Mouse (Mus musculus) hindbrain, embryonic 15.5 days (tissue): ENCODE data around the gene Ddx49. TPM values are rescaled to one million over a fixed set of nuclear protein-coding genes. Genes with fewer than 3 reads are reported as not detected.

Experiments used
- ATAC-seq: fragments of 200-750 bp; cut with Nextera tagmentation; 2 replicates; pipeline ENCODE4 v1.8.0; 2017; ENCODE audit warnings: low read depth, moderate number of reproducible peaks, moderate TSS enrichment; ENCODE audit not compliant: low FRiP score
- H3K27ac ChIP-seq: fragments of 300-500 bp; sonication (generic); replicated peaks from 2 replicates; pipeline ENCODE4 v1.5.1; 2015; ENCODE audit warnings: mild to moderate bottlenecking, inconsistent platforms
- H3K27me3 ChIP-seq: fragments of 300-500 bp; sonication (generic); 2 replicates; pipeline ENCODE4 v1.6.1; 2015; ENCODE audit warnings: control low read depth, inconsistent platforms
- H3K36me3 ChIP-seq: fragments of 300-500 bp; sonication (generic); 2 replicates; pipeline ENCODE4 v1.6.1; 2015; ENCODE audit warnings: control low read depth, inconsistent platforms
- H3K4me1 ChIP-seq: fragments of 300-500 bp; sonication (generic); replicated peaks from 2 replicates; pipeline ENCODE4 v1.6.1; 2015; ENCODE audit warnings: control low read depth, inconsistent platforms
- H3K4me2 ChIP-seq: fragments of 300-500 bp; sonication (generic); 2 replicates; pipeline ENCODE4 v1.6.1; 2015; ENCODE audit warnings: moderate library complexity, mild to moderate bottlenecking, inconsistent platforms
- H3K4me3 ChIP-seq: fragments of 300-500 bp; sonication (generic); 2 replicates; pipeline ENCODE4 v1.5.1; 2015; ENCODE audit warnings: mild to moderate bottlenecking, inconsistent platforms
- H3K9ac ChIP-seq: fragments of 300-500 bp; sonication (generic); 2 replicates; pipeline ENCODE4 v1.6.1; 2015; ENCODE audit warnings: inconsistent platforms
- H3K9me3 ChIP-seq: fragments of 300-500 bp; sonication (generic); 2 replicates; pipeline ENCODE4 v1.6.1; 2016; ENCODE audit warnings: control low read depth, inconsistent platforms
- WGBS: fragments of 180-500 bp; shearing (Covaris S2); methylation state at CpG from one replicate; pipeline ENCODE4 v1.1.7; 2015; 5-methylcytosine and 5-hydroxymethylcytosine counted together
- polyA plus RNA-seq: library from polyadenylated mRNA; unstranded; fragments of >200 nt; fragmentation: Nextera tagmentation; extraction: Ambion mirVana; gene quantifications from 2 replicates; pipeline ENCODE4 v1.2.1, GENCODE M21; 2015

Gene Ddx49
- polyA plus RNA-seq, 1 experiment from 2014 or later = 46.3 TPM

GRCm38 (mm10) chr8:70332070-70332877 is 30.0 kb upstream of the Ddx49 start:
- Histone ChIP-seq H3K27ac (peak overlapping the region; percentile 51; the same call in 1 of the 2 replicates), H3K4me3 (no peak overlapping the region), H3K4me1 (peaks cover 25% of the 10 kb centered on the region), H3K4me2 (no peak overlapping the region), H3K36me3 (peaks cover 65% of the 10 kb centered on the region), H3K27me3 (no peaks in the 10 kb centered on the region), H3K9ac (0 out of 2 replicates have a peak overlapping the region, but pooled peaks have one; percentile 9), H3K9me3 (no peaks in the 10 kb centered on the region)
- 22% methylated on average over 41 of the region's 41 CpGs for WGBS
- ATAC-seq = peak; percentile 76

DNA sequence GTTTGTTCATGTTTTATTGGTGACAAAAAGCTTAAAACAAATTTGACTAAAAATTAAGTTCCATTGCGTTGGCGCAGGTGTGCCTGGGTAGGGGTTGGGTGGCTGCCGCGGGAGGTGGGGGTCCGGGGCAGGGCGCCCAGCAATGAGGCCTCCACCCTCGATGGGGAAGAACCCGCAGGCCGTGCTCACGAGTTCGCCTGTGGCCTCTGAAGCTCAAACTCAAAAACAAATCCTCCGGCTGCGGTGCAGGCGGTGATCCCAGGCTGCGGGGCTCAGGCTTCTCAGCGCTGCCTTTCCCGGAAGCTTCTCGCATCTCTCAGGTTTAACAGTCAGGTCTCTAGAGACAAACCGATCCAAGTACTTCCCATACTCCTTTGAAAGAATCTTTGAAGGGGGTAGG is 29.2 kb upstream of the Ddx49 start:
- Histone ChIP-seq H3K9ac (no peak overlapping the region), H3K4me2 (no peak overlapping the region), H3K9me3 (no peaks in the 10 kb centered on the region), H3K27me3 (no peaks in the 10 kb centered on the region), H3K27ac (no peak overlapping the region), H3K36me3 (peaks cover 59% of the 10 kb centered on the region), H3K4me3 (no peak overlapping the region), H3K4me1 (peaks cover 25% of the 10 kb centered on the region)
- WGBS = 62% methylated on average over 19 of the region's 19 CpGs
- no peak for ATAC-seq

DNA sequence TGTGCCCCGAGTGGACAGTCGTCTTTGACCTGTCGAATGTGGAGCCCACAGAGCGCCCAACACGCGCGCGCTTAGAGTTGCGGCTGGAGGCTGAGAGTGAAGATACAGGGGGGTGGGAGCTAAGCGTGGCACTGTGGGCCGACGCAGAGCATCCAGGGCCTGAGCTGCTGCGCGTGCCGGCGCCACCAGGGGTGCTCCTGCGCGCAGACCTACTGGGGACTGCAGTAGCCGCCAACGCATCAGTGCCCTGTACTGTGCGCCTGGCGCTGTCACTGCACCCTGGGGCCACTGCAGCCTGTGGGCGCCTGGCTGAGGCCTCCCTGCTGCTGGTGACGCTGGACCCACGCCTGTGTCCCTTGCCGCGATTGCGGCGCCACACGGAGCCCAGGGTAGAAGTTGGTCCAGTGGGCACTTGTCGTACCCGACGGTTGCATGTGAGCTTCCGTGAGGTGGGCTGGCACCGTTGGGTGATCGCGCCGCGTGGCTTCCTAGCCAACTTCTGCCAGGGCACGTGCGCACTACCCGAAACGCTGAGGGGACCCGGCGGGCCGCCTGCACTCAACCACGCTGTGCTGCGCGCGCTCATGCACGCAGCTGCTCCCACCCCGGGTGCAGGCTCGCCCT is 28.6 kb upstream of the Ddx49 start:
- Histone ChIP-seq H3K4me3 (no peak overlapping the region), H3K4me1 (peaks cover 25% of the 10 kb centered on the region), H3K27me3 (no peaks in the 10 kb centered on the region), H3K9me3 (no peaks in the 10 kb centered on the region), H3K27ac (peak overlapping the region; percentile 18), H3K36me3 (peaks cover 57% of the 10 kb centered on the region), H3K9ac (no peak overlapping the region), H3K4me2 (0 out of 2 replicates have a peak overlapping the region, but pooled peaks have one; percentile 5)
- peak; percentile 72 for ATAC-seq
- 23% methylated on average over 53 of the region's 53 CpGs for WGBS

GRCm38 (mm10) chr8:70329835-70330740 is 27.8 kb upstream of the Ddx49 start:
- WGBS = 8% methylated on average over 45 of the region's 45 CpGs
- Histone ChIP-seq H3K27ac (peak overlapping the region; percentile 18; the same call in 1 of the 2 replicates), H3K4me3 (no peak overlapping the region), H3K9me3 (no peaks in the 10 kb centered on the region), H3K9ac (no peak overlapping the region), H3K27me3 (no peaks in the 10 kb centered on the region), H3K4me2 (0 out of 2 replicates have a peak overlapping the region, but pooled peaks have one; percentile 5), H3K36me3 (peaks cover 54% of the 10 kb centered on the region), H3K4me1 (peaks cover 25% of the 10 kb centered on the region)
- 0 out of 2 replicates have a peak, but pooled peaks have one; percentile 1 for ATAC-seq

DNA sequence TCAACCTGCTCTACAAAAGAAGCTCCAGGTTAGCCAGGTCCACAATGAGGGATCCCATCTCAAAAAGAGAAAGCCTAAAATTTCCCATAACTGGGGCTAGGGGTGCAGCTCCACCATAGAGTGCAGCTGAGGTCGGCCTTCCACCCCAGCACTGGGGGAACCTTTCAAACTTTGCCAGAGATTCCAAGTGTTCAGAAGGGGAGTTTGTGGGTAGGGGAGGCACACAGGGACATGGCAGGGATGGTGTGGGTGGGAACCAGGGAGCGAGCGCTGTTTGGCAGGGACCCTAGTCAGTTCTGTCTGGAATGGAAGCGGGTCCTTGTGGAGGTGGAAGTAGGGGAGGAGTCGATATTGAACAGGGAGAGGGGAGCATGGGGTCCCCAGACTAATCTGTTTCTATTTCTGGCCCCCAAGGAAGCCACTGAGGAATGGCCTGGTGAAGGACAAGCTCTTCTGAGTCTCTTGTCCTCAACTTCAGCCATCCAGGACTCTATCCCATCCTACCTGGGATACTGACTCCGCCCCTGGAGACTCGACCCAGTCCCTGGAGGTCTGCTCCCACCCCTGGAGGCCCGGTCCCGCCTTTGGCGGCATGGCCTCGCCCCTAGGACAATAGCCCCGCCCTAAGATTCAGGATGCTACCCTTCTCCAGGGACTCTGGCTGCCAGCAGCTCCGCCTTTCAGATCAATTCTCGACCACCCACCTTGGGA is 27.0 kb upstream of the Ddx49 start, which contains the start of gene Gdf1:
TSS of gene Gdf1 (plus strand) at position 694 of the 711 bp plus-strand sequence.
- Histone ChIP-seq H3K9me3 (no peaks in the 10 kb centered on the region), H3K27me3 (no peaks in the 10 kb centered on the region), H3K9ac (no peak within 1 kb of the TSS), H3K4me3 (no peak within 1 kb of the TSS), H3K4me1 (peaks cover 25% of the 10 kb centered on the region), H3K27ac (peak within 1 kb of the TSS; percentile 18), H3K4me2 (0 out of 2 replicates have a peak within 1 kb of the TSS, but pooled peaks have one; percentile 5), H3K36me3 (peaks cover 53% of the 10 kb centered on the region)
- ATAC-seq = no peak
- WGBS = 28% methylated on average over 14 of the region's 14 CpGs

- 93% methylated on average over 6 of the region's 6 CpGs for WGBS
These were observed 25.2 kb upstream of the Ddx49 start for GRCm38 (mm10) chr8:70327512-70327911.

DNA sequence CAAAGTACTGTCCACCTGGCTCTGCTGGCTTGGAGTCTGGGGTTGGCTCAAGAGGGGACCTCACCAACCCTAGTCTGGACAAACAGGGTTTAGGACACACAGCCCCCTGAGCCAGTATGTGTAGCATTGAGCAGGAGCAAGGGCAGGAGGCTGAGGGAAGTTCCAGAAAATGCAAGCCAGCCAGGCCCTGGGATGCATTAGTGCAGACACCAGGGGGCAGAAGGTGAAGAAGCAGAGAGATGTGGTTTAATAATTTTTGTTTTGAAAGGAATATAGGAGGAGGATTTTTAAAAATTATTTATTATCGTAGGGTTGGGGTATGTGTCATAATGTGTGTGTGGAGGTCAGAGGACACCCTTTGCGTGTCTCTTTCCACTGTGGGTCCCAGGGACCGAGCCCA is 21.4 kb upstream of the Ddx49 start:
- H3K4me3 ChIP-seq = no peak overlapping the region
- no peak overlapping the region for H3K27ac ChIP-seq
- no peak for ATAC-seq
- WGBS = 97% methylated on average over 3 of the region's 3 CpGs
- H3K9me3 ChIP-seq = no peaks in the 10 kb centered on the region
- no peaks in the 10 kb centered on the region for H3K4me1 ChIP-seq
- no peaks in the 10 kb centered on the region for H3K27me3 ChIP-seq
- no peak overlapping the region for H3K9ac ChIP-seq
- H3K36me3 ChIP-seq = peaks cover 61% of the 10 kb centered on the region
- H3K4me2 ChIP-seq = no peak overlapping the region

More at GRCm38 (mm10) chr8:70327512-70327911, 25.2 kb upstream of the Ddx49 start:
- no peaks in the 10 kb centered on the region for H3K9me3 ChIP-seq
- H3K27me3 ChIP-seq = no peaks in the 10 kb centered on the region
- H3K36me3 ChIP-seq = peaks cover 51% of the 10 kb centered on the region
- no peak overlapping the region for H3K4me3 ChIP-seq
- no peak for ATAC-seq
- H3K4me2 ChIP-seq = no peak overlapping the region
- H3K9ac ChIP-seq = no peak overlapping the region
- H3K27ac ChIP-seq = no peak overlapping the region
- peaks cover 25% of the 10 kb centered on the region for H3K4me1 ChIP-seq

- H3K36me3 ChIP-seq = peaks cover 37% of the 10 kb centered on the region
- H3K9ac ChIP-seq = no peak overlapping the region
- 87% methylated on average over 5 of the region's 5 CpGs for WGBS
- peaks cover 40% of the 10 kb centered on the region for H3K4me1 ChIP-seq
- peak overlapping the region; percentile 88 for H3K27ac ChIP-seq
- H3K4me3 ChIP-seq = peak overlapping the region; percentile 76; the same call in 1 of the 2 replicates
- no peaks in the 10 kb centered on the region for H3K9me3 ChIP-seq
- ATAC-seq = no peak
- no peaks in the 10 kb centered on the region for H3K27me3 ChIP-seq
- peak overlapping the region; percentile 85 for H3K4me2 ChIP-seq
These were observed 15.6 kb upstream of the Ddx49 start for GRCm38 (mm10) chr8:70317872-70318271.

DNA sequence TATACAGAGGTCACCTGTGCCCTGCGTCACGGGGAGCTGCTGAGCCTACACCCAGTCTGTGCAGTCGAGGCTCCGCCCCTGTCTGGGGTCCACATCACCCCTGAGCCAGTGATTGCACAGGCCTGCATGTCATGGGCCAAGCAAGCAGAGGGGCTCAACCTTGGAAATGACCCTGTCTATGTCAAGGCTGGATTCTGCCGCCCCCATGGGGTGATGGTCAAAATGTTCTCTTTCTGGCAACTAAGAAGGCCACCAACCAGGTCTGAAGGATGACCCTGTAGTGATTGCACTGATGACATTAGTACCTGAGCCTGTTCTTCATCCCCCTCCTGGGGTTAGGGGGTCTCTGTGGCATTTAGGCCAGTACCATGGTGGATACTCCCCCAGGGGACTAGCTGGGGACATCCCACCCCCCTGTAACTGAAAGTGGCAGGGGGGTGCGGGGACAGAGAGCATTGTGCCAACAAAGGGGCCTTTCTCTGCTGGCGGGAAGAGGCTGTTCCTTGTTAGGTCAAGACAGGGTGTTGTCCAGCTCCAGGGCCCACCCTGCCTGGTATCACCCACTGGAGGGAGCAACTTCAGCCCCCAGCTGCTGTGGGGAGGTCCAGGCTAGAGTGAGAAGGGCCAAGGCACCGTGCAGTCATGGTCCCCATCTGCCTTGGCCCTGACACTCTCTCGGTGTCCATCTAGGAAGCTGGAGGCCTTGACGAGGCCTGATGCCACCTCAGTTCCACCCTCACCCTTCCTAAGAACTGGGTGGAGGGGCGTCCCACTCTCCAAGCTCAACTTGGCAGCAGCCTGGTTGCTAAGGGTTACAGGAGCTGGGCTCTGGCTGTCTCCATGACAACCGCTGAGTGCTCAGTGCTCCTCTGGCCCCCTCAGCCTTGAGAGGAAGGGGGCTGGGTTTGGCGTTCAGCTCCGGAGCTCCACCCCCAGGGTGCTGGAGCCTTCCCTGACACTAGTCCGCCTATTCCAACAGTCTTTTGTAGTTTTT is 14.5 kb upstream of the Ddx49 start:
- H3K4me2 ChIP-seq = peak overlapping the region; percentile 85
- peaks cover 40% of the 10 kb centered on the region for H3K4me1 ChIP-seq
- H3K9ac ChIP-seq = peak overlapping the region; percentile 73
- no peaks in the 10 kb centered on the region for H3K27me3 ChIP-seq
- ATAC-seq = peak; percentile 86
- H3K36me3 ChIP-seq = peaks cover 38% of the 10 kb centered on the region
- peak overlapping the region; percentile 88 for H3K27ac ChIP-seq
- H3K4me3 ChIP-seq = peak overlapping the region; percentile 76
- no peaks in the 10 kb centered on the region for H3K9me3 ChIP-seq
- WGBS = 6% methylated on average over 15 of the region's 15 CpGs
